Mouse (Mus musculus) ES-Bruce4 (cell line): Measurements from ENCODE around the gene Adra2a.

ENCODE experiments used
- CTCF ChIP-seq: IDR thresholded peaks from one replicate; pipeline ENCODE4 v1.8.1; 2011; ENCODE audit warnings: low read depth, low read length
- EP300 ChIP-seq: IDR thresholded peaks from 2 replicates; pipeline ENCODE4 v1.6.1; 2011; ENCODE audit warnings: low read depth, low read length; ENCODE audit not compliant: insufficient read depth

- TF ChIP-seq CTCF (no peak), EP300 (no peak)
Observed at GRCm38 (mm10) chr19:54039441-54039840, 4.5 kb upstream of the Adra2a start.
